Mouse (Mus musculus): ENCODE measurements around the gene Il17rd. TPM values are rescaled to one million over a fixed set of nuclear protein-coding genes. Genes with fewer than 3 reads are reported as not detected.

Gene Il17rd
- polyA plus RNA-seq, 1 experiment from 2014 or later: 5.7 TPM

- Histone ChIP-seq H3K27ac (ENCODE audit: low read depth, low read length) (no peak overlapping the region), H3K36me3 (ENCODE audit: control insufficient read depth, insufficient read depth, low read length) (no peaks in the 10 kb centered on the region), H3K9ac (ENCODE audit: low read depth, low read length) (no peak overlapping the region), H3K27me3 (ENCODE audit: control insufficient read depth, insufficient read depth, low read length) (no peaks in the 10 kb centered on the region), H3K9me3 (ENCODE audit: control insufficient read depth, low read length) (no peaks in the 10 kb centered on the region), H3K4me1 (replicated peaks; ENCODE audit: control insufficient read depth, insufficient read depth, low read length) (peaks cover 11% of the 10 kb centered on the region; the same call in 1 of the 2 replicates), H3K4me3 (ENCODE audit: low read depth, low read length) (no peak overlapping the region), H3K4me2 (replicated peaks; ENCODE audit: low read depth, low read length) (no peak overlapping the region)
- WGBS: 35% methylated on average over 3 of the region's 3 CpGs
- no peak for ATAC-seq (ENCODE audit: low FRiP score)
- no peak for DNase-seq (ENCODE audit: low spot score)
Observed at GRCm38 (mm10) chr14:27070128-27070527, 31.4 kb downstream of the Il17rd start.

GRCm38 (mm10) chr14:27070758-27071157 lies 32.0 kb downstream of the Il17rd start:
- Histone ChIP-seq H3K4me2 (replicated peaks; ENCODE audit: low read depth, low read length) (no peak overlapping the region), H3K9me3 (ENCODE audit: control insufficient read depth, low read length) (no peaks in the 10 kb centered on the region), H3K36me3 (ENCODE audit: control insufficient read depth, insufficient read depth, low read length) (no peaks in the 10 kb centered on the region), H3K27ac (ENCODE audit: low read depth, low read length) (no peak overlapping the region), H3K4me3 (ENCODE audit: low read depth, low read length) (no peak overlapping the region), H3K9ac (ENCODE audit: low read depth, low read length) (no peak overlapping the region), H3K4me1 (replicated peaks; ENCODE audit: control insufficient read depth, insufficient read depth, low read length) (peaks cover 10% of the 10 kb centered on the region; the same call in 1 of the 2 replicates), H3K27me3 (ENCODE audit: control insufficient read depth, insufficient read depth, low read length) (no peaks in the 10 kb centered on the region)
- DNase-seq (ENCODE audit: low spot score) (no peak), ATAC-seq (ENCODE audit: low FRiP score) (no peak)
- WGBS: 25% methylated on average over 9 of the region's 9 CpGs

DNA sequence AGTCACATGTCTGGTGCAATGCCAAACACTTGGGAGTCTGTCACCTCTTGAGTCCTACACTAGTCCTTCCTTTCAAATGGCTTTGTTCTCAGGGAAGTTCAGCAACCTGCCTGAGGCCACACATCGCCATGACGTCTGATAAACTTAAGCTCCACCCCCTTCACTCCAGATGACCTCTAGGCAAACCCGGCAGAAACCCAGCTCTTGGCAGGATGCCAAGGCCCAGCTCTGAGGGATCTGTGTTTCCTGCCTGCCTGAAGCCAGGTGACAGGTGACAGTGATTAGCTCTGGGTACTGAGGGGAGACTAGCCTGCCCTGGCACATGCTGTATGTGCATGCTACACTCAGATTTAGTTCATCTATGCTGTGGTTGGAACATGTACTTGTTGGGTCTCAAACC lies 33.2 kb downstream of the Il17rd start:
- no peak overlapping the region for H3K9ac ChIP-seq (ENCODE audit: low read depth, low read length)
- no peaks in the 10 kb centered on the region for H3K36me3 ChIP-seq (ENCODE audit: control insufficient read depth, insufficient read depth, low read length)
- 18% methylated on average over 3 of the region's 3 CpGs for WGBS
- no peak for DNase-seq (ENCODE audit: low spot score)
- no peak overlapping the region for H3K4me3 ChIP-seq (ENCODE audit: low read depth, low read length)
- H3K27me3 ChIP-seq (ENCODE audit: control insufficient read depth, insufficient read depth, low read length): no peaks in the 10 kb centered on the region
- H3K4me2 ChIP-seq (replicated peaks; ENCODE audit: low read depth, low read length): no peak overlapping the region
- H3K4me1 ChIP-seq (replicated peaks; ENCODE audit: control insufficient read depth, insufficient read depth, low read length): peaks cover 4% of the 10 kb centered on the region; the same call in 1 of the 2 replicates
- H3K9me3 ChIP-seq (ENCODE audit: control insufficient read depth, low read length): no peaks in the 10 kb centered on the region
- no peak for ATAC-seq (ENCODE audit: low FRiP score)
- H3K27ac ChIP-seq (ENCODE audit: low read depth, low read length): no peak overlapping the region

- H3K4me1 ChIP-seq (replicated peaks; ENCODE audit: control insufficient read depth, insufficient read depth, low read length): 0 out of 2 replicates have a peak, but pooled peaks cover 2% of the 10 kb centered on the region
- H3K27ac ChIP-seq (ENCODE audit: low read depth, low read length): no peak overlapping the region
Observed at GRCm38 (mm10) chr14:27075084-27075483, 36.3 kb downstream of the Il17rd start.

DNA sequence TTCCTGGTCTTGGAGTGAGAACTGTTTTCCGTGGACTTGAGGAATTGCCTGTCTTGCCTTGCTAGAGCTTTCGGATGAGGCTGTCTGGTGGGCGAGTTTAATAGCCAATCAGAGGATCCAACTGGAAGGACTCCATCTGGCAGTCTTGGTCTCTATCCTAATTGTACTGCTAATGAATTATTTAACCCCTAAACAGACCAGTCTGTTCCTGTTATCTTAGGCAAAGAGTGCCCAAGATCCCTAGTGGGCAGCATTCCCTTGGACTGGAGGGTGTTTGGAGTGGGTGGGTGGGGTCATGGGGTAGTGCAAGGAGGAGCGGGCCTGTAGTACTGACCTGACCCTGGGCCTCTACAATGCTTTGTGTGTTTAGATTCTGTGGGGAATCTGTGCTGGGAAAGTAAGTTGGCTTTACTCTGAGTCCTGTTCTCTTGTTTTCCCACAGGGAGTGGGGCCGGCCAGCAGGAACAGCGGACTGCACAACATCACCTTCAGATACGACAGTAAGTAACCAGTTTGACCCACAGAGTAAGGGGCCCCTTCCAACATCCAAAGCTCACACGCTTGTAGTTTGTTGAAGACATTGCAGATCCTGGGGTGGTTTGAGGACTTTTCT lies 37.3 kb downstream of the Il17rd start:
- H3K4me1 ChIP-seq (replicated peaks; ENCODE audit: control insufficient read depth, insufficient read depth, low read length): 0 out of 2 replicates have a peak, but pooled peaks cover 2% of the 10 kb centered on the region
- H3K4me2 ChIP-seq (replicated peaks; ENCODE audit: low read depth, low read length): no peak overlapping the region
- H3K9me3 ChIP-seq (ENCODE audit: control insufficient read depth, low read length): no peaks in the 10 kb centered on the region
- H3K27ac ChIP-seq (ENCODE audit: low read depth, low read length): no peak overlapping the region
- H3K4me3 ChIP-seq (ENCODE audit: low read depth, low read length): no peak overlapping the region
- H3K9ac ChIP-seq (ENCODE audit: low read depth, low read length): no peak overlapping the region
- 68% methylated on average over 8 of the region's 8 CpGs for WGBS
- DNase-seq (ENCODE audit: low spot score) (no peak), ATAC-seq (ENCODE audit: low FRiP score) (no peak)
- H3K27me3 ChIP-seq (ENCODE audit: control insufficient read depth, insufficient read depth, low read length): no peaks in the 10 kb centered on the region
- H3K36me3 ChIP-seq (ENCODE audit: control insufficient read depth, insufficient read depth, low read length): no peaks in the 10 kb centered on the region

More at GRCm38 (mm10) chr14:27075084-27075483, 36.3 kb downstream of the Il17rd start:
- H3K9ac ChIP-seq (ENCODE audit: low read depth, low read length): no peak overlapping the region
- DNase-seq (ENCODE audit: low spot score) (no peak), ATAC-seq (ENCODE audit: low FRiP score) (no peak)
- no peak overlapping the region for H3K4me3 ChIP-seq (ENCODE audit: low read depth, low read length)
- H3K36me3 ChIP-seq (ENCODE audit: control insufficient read depth, insufficient read depth, low read length): no peaks in the 10 kb centered on the region
- 76% methylated on average over 6 of the region's 6 CpGs for WGBS
- H3K9me3 ChIP-seq (ENCODE audit: control insufficient read depth, low read length): no peaks in the 10 kb centered on the region
- no peak overlapping the region for H3K4me2 ChIP-seq (replicated peaks; ENCODE audit: low read depth, low read length)
- H3K27me3 ChIP-seq (ENCODE audit: control insufficient read depth, insufficient read depth, low read length): no peaks in the 10 kb centered on the region

DNA sequence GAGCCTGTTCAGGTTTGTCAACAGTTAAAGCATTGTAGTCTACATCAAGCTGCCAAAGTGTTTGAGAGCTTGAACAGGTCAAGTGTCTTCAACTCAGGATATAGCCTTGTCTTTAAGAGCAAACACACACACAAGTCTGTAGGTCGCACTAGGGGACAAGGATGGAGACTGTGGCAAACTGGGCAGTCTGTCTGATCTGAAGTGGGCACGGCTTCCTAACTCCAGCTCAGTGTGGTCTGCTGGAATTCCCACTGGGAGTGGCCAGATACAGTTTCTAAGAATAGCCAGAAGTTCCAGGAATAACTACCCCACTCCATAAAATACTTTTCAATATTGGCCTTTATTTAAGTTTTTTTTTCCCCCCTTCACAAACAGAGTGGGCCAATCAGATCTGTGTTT lies 37.8 kb downstream of the Il17rd start:
- DNase-seq (ENCODE audit: low spot score): no peak
- Histone ChIP-seq H3K9me3 (ENCODE audit: control insufficient read depth, low read length) (no peaks in the 10 kb centered on the region), H3K27ac (ENCODE audit: low read depth, low read length) (no peak overlapping the region), H3K36me3 (ENCODE audit: control insufficient read depth, insufficient read depth, low read length) (no peaks in the 10 kb centered on the region), H3K4me1 (replicated peaks; ENCODE audit: control insufficient read depth, insufficient read depth, low read length) (0 out of 2 replicates have a peak, but pooled peaks cover 2% of the 10 kb centered on the region), H3K27me3 (ENCODE audit: control insufficient read depth, insufficient read depth, low read length) (no peaks in the 10 kb centered on the region), H3K4me2 (replicated peaks; ENCODE audit: low read depth, low read length) (no peak overlapping the region), H3K4me3 (ENCODE audit: low read depth, low read length) (no peak overlapping the region), H3K9ac (ENCODE audit: low read depth, low read length) (no peak overlapping the region)
- no peak for ATAC-seq (ENCODE audit: low FRiP score)
- 94% methylated on average over 2 of the region's 2 CpGs for WGBS

GRCm38 (mm10) chr14:27081536-27082275 lies 43.0 kb downstream of the Il17rd start:
- ATAC-seq (ENCODE audit: low FRiP score): no peak
- H3K27me3 ChIP-seq (ENCODE audit: control insufficient read depth, insufficient read depth, low read length): no peaks in the 10 kb centered on the region
- WGBS: 75% methylated on average over 5 of the region's 5 CpGs

GRCm38 (mm10) chr14:27085471-27085870 lies 46.7 kb downstream of the Il17rd start:
- no peaks in the 10 kb centered on the region for H3K9me3 ChIP-seq (ENCODE audit: control insufficient read depth, low read length)
- H3K27ac ChIP-seq (ENCODE audit: low read depth, low read length): no peak overlapping the region
- no peaks in the 10 kb centered on the region for H3K27me3 ChIP-seq (ENCODE audit: control insufficient read depth, insufficient read depth, low read length)
- H3K4me2 ChIP-seq (replicated peaks; ENCODE audit: low read depth, low read length): no peak overlapping the region
- H3K4me1 ChIP-seq (replicated peaks; ENCODE audit: control insufficient read depth, insufficient read depth, low read length): no peaks in the 10 kb centered on the region
- 88% methylated on average over 5 of the region's 5 CpGs for WGBS
- DNase-seq (ENCODE audit: low spot score) (no peak), ATAC-seq (ENCODE audit: low FRiP score) (no peak)
- H3K4me3 ChIP-seq (ENCODE audit: low read depth, low read length): no peak overlapping the region
- peaks cover 2% of the 10 kb centered on the region; the same call in 1 of the 2 replicates for H3K36me3 ChIP-seq (ENCODE audit: control insufficient read depth, insufficient read depth, low read length)
- no peak overlapping the region for H3K9ac ChIP-seq (ENCODE audit: low read depth, low read length)

More at GRCm38 (mm10) chr14:27081536-27082275, 43.0 kb downstream of the Il17rd start:
- Histone ChIP-seq H3K9me3 (ENCODE audit: control insufficient read depth, low read length) (no peaks in the 10 kb centered on the region), H3K9ac (ENCODE audit: low read depth, low read length) (no peak overlapping the region), H3K4me3 (ENCODE audit: low read depth, low read length) (no peak overlapping the region), H3K36me3 (ENCODE audit: control insufficient read depth, insufficient read depth, low read length) (no peaks in the 10 kb centered on the region), H3K4me2 (replicated peaks; ENCODE audit: low read depth, low read length) (no peak overlapping the region), H3K27ac (ENCODE audit: low read depth, low read length) (no peak overlapping the region), H3K4me1 (replicated peaks; ENCODE audit: control insufficient read depth, insufficient read depth, low read length) (no peaks in the 10 kb centered on the region)
- DNase-seq (ENCODE audit: low spot score): no peak

GRCm38 (mm10) chr14:27085999-27086398 lies 47.3 kb downstream of the Il17rd start:
- ATAC-seq (ENCODE audit: low FRiP score) (no peak), DNase-seq (ENCODE audit: low spot score) (no peak)
- Histone ChIP-seq H3K27me3 (ENCODE audit: control insufficient read depth, insufficient read depth, low read length) (no peaks in the 10 kb centered on the region), H3K36me3 (ENCODE audit: control insufficient read depth, insufficient read depth, low read length) (peaks cover 2% of the 10 kb centered on the region; the same call in 1 of the 2 replicates), H3K4me2 (replicated peaks; ENCODE audit: low read depth, low read length) (no peak overlapping the region), H3K9me3 (ENCODE audit: control insufficient read depth, low read length) (no peaks in the 10 kb centered on the region), H3K4me1 (replicated peaks; ENCODE audit: control insufficient read depth, insufficient read depth, low read length) (no peaks in the 10 kb centered on the region), H3K27ac (ENCODE audit: low read depth, low read length) (no peak overlapping the region), H3K4me3 (ENCODE audit: low read depth, low read length) (no peak overlapping the region), H3K9ac (ENCODE audit: low read depth, low read length) (no peak overlapping the region)
- WGBS: 69% methylated on average over 4 of the region's 4 CpGs

All from hindbrain, embryonic 11.5 days (tissue).